Mouse (Mus musculus) forebrain, embryonic 12.5 days (tissue): ENCODE results near the gene Zfp78. TPM values are rescaled to one million over a fixed set of nuclear protein-coding genes. Genes with fewer than 3 reads are reported as not detected.

Experiments
- ATAC-seq: fragments of 200-750 bp; cut with Nextera tagmentation; 2 replicates; pipeline ENCODE4 v1.8.0; 2017; ENCODE audit warnings: moderate TSS enrichment; ENCODE audit not compliant: low FRiP score
- H3K27ac ChIP-seq: fragments of 300-500 bp; sonication (generic); 2 replicates; pipeline ENCODE4 v1.5.1; 2016; ENCODE audit warnings: mild to moderate bottlenecking
- H3K27me3 ChIP-seq: fragments of 300-500 bp; sonication (generic); 2 replicates; pipeline ENCODE4 v1.6.1; 2016; ENCODE audit warnings: mild to moderate bottlenecking
- H3K36me3 ChIP-seq: fragments of 300-500 bp; sonication (generic); replicated peaks from 2 replicates; pipeline ENCODE4 v1.6.1; 2016; ENCODE audit warnings: mild to moderate bottlenecking
- H3K4me1 ChIP-seq: fragments of 300-500 bp; sonication (generic); 2 replicates; pipeline ENCODE4 v1.6.1; 2016
- H3K4me2 ChIP-seq: fragments of 300-500 bp; sonication (generic); 2 replicates; pipeline ENCODE4 v1.6.1; 2016; ENCODE audit warnings: mild to moderate bottlenecking, moderate library complexity
- H3K4me3 ChIP-seq: fragments of 300-500 bp; sonication (generic); replicated peaks from 2 replicates; pipeline ENCODE4 v1.5.1; 2016; ENCODE audit warnings: mild to moderate bottlenecking
- H3K9ac ChIP-seq: fragments of 300-500 bp; sonication (generic); 2 replicates; pipeline ENCODE4 v1.6.1; 2016; ENCODE audit warnings: mild to moderate bottlenecking
- H3K9me3 ChIP-seq: fragments of 300-500 bp; sonication (generic); 2 replicates; pipeline ENCODE4 v1.6.1; 2016
- WGBS: fragments of 180-500 bp; shearing (Covaris S2); methylation state at CpG from one replicate; pipeline ENCODE4 v1.1.7; 2016; 5-methylcytosine and 5-hydroxymethylcytosine counted together
- polyA plus RNA-seq: library from polyadenylated mRNA; unstranded; fragments of >200 nt; fragmentation: Nextera tagmentation; extraction: Ambion mirVana; gene quantifications from 2 replicates; pipeline ENCODE4 v1.2.1, GENCODE M21; 2016

The Zfp78 gene
- polyA plus RNA-seq, 1 experiment from 2014 or later, result 2.8 TPM

DNA sequence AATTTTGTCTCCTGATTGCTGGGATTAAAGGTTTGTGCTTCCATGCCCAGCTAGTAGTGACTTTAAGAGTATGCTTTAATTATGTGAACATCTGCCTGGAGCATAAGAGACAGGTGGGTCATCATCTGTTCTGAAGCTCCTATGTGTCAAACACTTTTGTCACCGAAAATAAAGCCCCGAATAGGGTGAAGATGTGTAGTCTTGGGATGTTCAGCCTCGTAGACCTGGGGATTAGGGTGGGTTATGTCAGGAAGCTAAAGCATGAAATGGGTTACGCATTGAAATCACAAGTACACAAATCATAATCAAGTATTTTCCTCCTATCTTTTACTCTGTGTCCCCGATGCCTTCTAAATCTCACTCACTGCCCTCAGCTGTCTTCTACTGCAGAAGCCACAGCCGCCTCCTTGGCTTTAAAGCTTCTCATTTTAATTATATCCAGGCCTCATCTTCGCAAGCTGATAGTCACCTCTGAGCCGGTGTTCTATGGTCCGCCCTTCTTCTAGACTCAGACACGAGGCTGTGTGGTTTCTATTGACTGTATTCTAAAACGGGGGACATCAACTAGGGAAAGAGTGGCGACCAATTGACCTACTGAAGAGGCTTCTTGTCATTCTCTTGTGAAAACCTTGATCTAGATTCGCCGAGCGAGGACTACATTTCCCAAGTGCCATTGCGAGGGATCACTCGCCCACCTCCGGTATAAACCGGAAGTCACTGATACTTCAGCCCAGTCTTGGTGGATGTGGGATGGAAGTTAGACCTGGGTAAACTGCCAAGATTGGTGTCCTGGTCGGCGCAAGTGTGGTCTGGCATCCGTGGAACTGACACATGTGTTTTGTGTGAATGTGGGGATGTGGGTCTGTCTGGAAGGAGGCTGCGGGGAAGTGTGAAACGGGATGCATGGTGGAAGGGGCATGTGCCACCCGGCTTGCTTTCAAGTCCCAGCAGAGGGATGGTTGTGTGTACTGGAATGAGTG, 35.2 kb downstream of the Zfp78 start, which contains the start of gene Smim17:
TSS of gene Smim17 (plus strand) at position 720 of the 980 bp plus-strand sequence.
- Histone ChIP-seq H3K9ac (peak within 1 kb of the TSS; percentile 61), H3K9me3 (no peaks in the 10 kb centered on the region), H3K4me2 (peak within 1 kb of the TSS; percentile 65), H3K4me3 (peak within 1 kb of the TSS; percentile 49), H3K27me3 (no peaks in the 10 kb centered on the region), H3K27ac (no peak within 1 kb of the TSS), H3K36me3 (peaks cover 21% of the 10 kb centered on the region), H3K4me1 (peaks cover 10% of the 10 kb centered on the region)
- 31% methylated on average over 25 of the region's 25 CpGs for WGBS
- peak; percentile 93 for ATAC-seq

- Histone ChIP-seq H3K27ac (no peak within 1 kb of the TSS), H3K4me3 (no peak within 1 kb of the TSS), H3K9me3 (no peaks in the 10 kb centered on the region), H3K9ac (no peak within 1 kb of the TSS), H3K36me3 (no peaks in the 10 kb centered on the region), H3K4me2 (no peak within 1 kb of the TSS), H3K27me3 (no peaks in the 10 kb centered on the region; the same call in 1 of the 2 replicates), H3K4me1 (peaks cover 3% of the 10 kb centered on the region; the same call in 1 of the 2 replicates)
- peak; percentile 83 for ATAC-seq
- WGBS, result 3% methylated on average over 17 of the region's 17 CpGs
These were observed 47.0 kb downstream of the Zfp78 start, which contains the start of gene Gm20715 for GRCm38 (mm10) chr7:6410043-6410442. Gm20715 (plus strand) TSS chr7:6410277.

- peak; percentile 70 for ATAC-seq
- H3K9ac ChIP-seq, result 0 out of 2 replicates have a peak overlapping the region, but pooled peaks have one; percentile 38
- peak overlapping the region; percentile 28 for H3K4me3 ChIP-seq
- H3K27ac ChIP-seq, result no peak overlapping the region
- peak overlapping the region; percentile 51 for H3K4me2 ChIP-seq
- no peaks in the 10 kb centered on the region; the same call in 1 of the 2 replicates for H3K27me3 ChIP-seq
- H3K4me1 ChIP-seq, result peaks cover 5% of the 10 kb centered on the region; the same call in 1 of the 2 replicates
- WGBS, result 6% methylated on average over 21 of the region's 22 CpGs
- no peaks in the 10 kb centered on the region for H3K36me3 ChIP-seq
- H3K9me3 ChIP-seq, result no peaks in the 10 kb centered on the region
These were observed 51.8 kb downstream of the Zfp78 start for GRCm38 (mm10) chr7:6414626-6415441.

- H3K27ac ChIP-seq, result no peak overlapping the region
- H3K9me3 ChIP-seq, result no peaks in the 10 kb centered on the region
- no peaks in the 10 kb centered on the region; the same call in 1 of the 2 replicates for H3K27me3 ChIP-seq
- H3K4me2 ChIP-seq, result peak overlapping the region; percentile 51
- ATAC-seq, result peak; percentile 23; the same call in 1 of the 2 replicates
- peaks cover 5% of the 10 kb centered on the region; the same call in 1 of the 2 replicates for H3K4me1 ChIP-seq
- H3K36me3 ChIP-seq, result no peaks in the 10 kb centered on the region
- H3K9ac ChIP-seq, result no peak overlapping the region
- H3K4me3 ChIP-seq, result peak overlapping the region; percentile 28
- WGBS, result 16% methylated on average over 8 of the region's 8 CpGs
These were observed 52.3 kb downstream of the Zfp78 start for GRCm38 (mm10) chr7:6415442-6415787.

DNA sequence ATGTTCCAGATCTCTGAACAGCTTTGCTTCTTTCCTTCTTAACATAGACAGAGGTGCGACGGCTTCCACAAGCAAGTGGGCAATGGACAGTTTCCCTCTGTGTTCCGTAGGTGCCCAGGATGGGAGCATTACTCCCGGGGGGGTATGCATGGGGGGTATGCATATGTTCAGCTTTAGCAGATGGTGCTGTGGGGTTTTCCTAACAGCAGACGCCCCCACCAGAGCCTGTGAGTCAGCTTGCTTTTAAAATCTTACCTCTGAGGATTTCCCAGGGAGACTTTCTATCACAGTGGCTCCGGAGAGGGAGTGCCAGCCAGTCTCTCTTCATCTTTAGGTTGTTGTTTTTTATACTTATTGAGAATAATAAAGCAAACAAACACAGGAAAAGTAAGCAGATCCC, 56.8 kb downstream of the Zfp78 start:
- ATAC-seq, result no peak
- H3K4me1 ChIP-seq, result peaks cover 3% of the 10 kb centered on the region; the same call in 1 of the 2 replicates
- no peaks in the 10 kb centered on the region for H3K36me3 ChIP-seq
- WGBS, result 78% methylated on average over 6 of the region's 6 CpGs
- no peak overlapping the region for H3K27ac ChIP-seq
- H3K4me3 ChIP-seq, result no peak overlapping the region
- H3K27me3 ChIP-seq, result no peaks in the 10 kb centered on the region; the same call in 1 of the 2 replicates
- no peaks in the 10 kb centered on the region for H3K9me3 ChIP-seq
- H3K9ac ChIP-seq, result no peak overlapping the region
- H3K4me2 ChIP-seq, result no peak overlapping the region

DNA sequence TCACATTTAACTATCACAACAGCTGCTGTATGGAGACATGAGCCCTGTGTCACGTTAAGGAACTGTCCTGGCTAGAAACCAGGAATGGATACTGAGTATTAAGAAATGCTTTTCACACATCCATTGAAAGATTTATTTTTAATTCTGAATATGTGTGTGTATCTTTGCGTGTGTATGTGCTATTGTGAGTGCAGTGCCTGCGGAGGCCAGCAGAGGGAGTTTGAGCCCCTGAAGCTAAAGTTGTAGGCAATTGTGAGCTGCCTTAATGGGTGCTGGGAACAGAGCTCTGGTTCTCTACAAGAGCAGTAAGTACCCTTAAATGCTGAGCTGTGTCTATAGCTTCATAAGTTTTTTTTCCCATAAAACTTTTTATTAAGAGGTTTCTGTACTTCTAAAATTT, 66.3 kb downstream of the Zfp78 start:
- ATAC-seq, result no peak
- 90% methylated on average over 3 of the region's 3 CpGs for WGBS

GRCm38 (mm10) chr7:6430342-6430741, 67.3 kb downstream of the Zfp78 start:
- Histone ChIP-seq H3K9ac (no peak overlapping the region), H3K27ac (no peak overlapping the region), H3K27me3 (no peaks in the 10 kb centered on the region), H3K9me3 (no peaks in the 10 kb centered on the region), H3K4me2 (no peak overlapping the region), H3K4me3 (no peak overlapping the region), H3K4me1 (peaks cover 9% of the 10 kb centered on the region), H3K36me3 (no peaks in the 10 kb centered on the region)
- ATAC-seq, result no peak
- 46% methylated on average over 2 of the region's 2 CpGs for WGBS

More for the DNA sequence above, 66.3 kb downstream of the Zfp78 start:
- no peak overlapping the region for H3K27ac ChIP-seq
- no peaks in the 10 kb centered on the region for H3K9me3 ChIP-seq
- no peaks in the 10 kb centered on the region for H3K36me3 ChIP-seq
- no peak overlapping the region for H3K4me2 ChIP-seq
- no peak overlapping the region for H3K4me3 ChIP-seq
- no peaks in the 10 kb centered on the region for H3K27me3 ChIP-seq
- H3K9ac ChIP-seq, result no peak overlapping the region
- 0 out of 2 replicates have a peak, but pooled peaks cover 1% of the 10 kb centered on the region for H3K4me1 ChIP-seq

Other genes starting within 250 kb of the Zfp78 start
- 27.8 and 30.9 TPM in 2 replicates for gene Zfp787, start 207.3 kb upstream of the Zfp78 start, polyA plus RNA-seq
- 75.1 and 81.3 TPM in 2 replicates for gene Zfp444, start 191.1 kb upstream of the Zfp78 start, polyA plus RNA-seq
- not detected in 2 replicates for gene Galp, start 166.2 kb upstream of the Zfp78 start, polyA plus RNA-seq
- gene Zscan5b, start 141.0 kb upstream of the Zfp78 start, polyA plus RNA-seq, result not detected in 2 replicates
- gene Epp13, start 110.6 kb upstream of the Zfp78 start, polyA plus RNA-seq, result not detected in 2 replicates
- 14.0 and 15.8 TPM in 2 replicates for gene Zfp667, start 76.7 kb upstream of the Zfp78 start, polyA plus RNA-seq
- 7.2 and 7.5 TPM in 2 replicates for gene Zfp583, start 32.0 kb upstream of the Zfp78 start, polyA plus RNA-seq
- gene Gm3854, start 19.5 kb upstream of the Zfp78 start, polyA plus RNA-seq, result 3.8 and 4.1 TPM in 2 replicates
- 15.2 and 15.8 TPM in 2 replicates for gene Zfp28, start 20.0 kb downstream of the Zfp78 start, polyA plus RNA-seq
- 0.82 and 1.6 TPM in 2 replicates for gene Smim17, start 35.4 kb downstream of the Zfp78 start, polyA plus RNA-seq
- gene Gm20715, start 47.0 kb downstream of the Zfp78 start, polyA plus RNA-seq, result not detected in 2 replicates
- 0.11 TPM in 1 of 2 replicates, not detected in the other for gene Olfr1344, start 75.4 kb downstream of the Zfp78 start, polyA plus RNA-seq
- 0.03 TPM in 1 of 2 replicates, not detected in the other for gene Olfr1336, start 92.9 kb downstream of the Zfp78 start, polyA plus RNA-seq
- gene Olfr1346, start 103.8 kb downstream of the Zfp78 start, polyA plus RNA-seq, result not detected in 2 replicates
- not detected in 2 replicates for gene Olfr5, start 123.7 kb downstream of the Zfp78 start, polyA plus RNA-seq
- gene Olfr1347, start 136.5 kb downstream of the Zfp78 start, polyA plus RNA-seq, result not detected in 2 replicates
- gene Olfr1348, start 145.5 kb downstream of the Zfp78 start, polyA plus RNA-seq, result not detected in 2 replicates
- gene Olfr1349, start 159.7 kb downstream of the Zfp78 start, polyA plus RNA-seq, result not detected in 2 replicates
- not detected in 2 replicates for gene Olfr1350, start 201.6 kb downstream of the Zfp78 start, polyA plus RNA-seq